Mouse (Mus musculus) forebrain, embryonic 10.5 days (tissue): ENCODE results near the gene Sms. TPM values are rescaled to one million over a fixed set of nuclear protein-coding genes. Genes with fewer than 3 reads are reported as not detected.
A peak's percentile ranks its signal among the peaks of the same experiment; 100 is the strongest.

ENCODE experiments used
- DNase-seq: peaks from one replicate; pipeline ENCODE4 v3.0.0-alpha.2; 2017; ENCODE audit warnings: low spot score; ENCODE audit errors: extremely low spot score
- H3K27ac ChIP-seq: fragments of 300-500 bp; sonication (generic); 2 replicates; pipeline ENCODE4 v1.5.1; 2016; ENCODE audit warnings: mild to moderate bottlenecking
- H3K27me3 ChIP-seq: fragments of 300-500 bp; sonication (generic); 2 replicates; pipeline ENCODE4 v1.6.1; 2016; ENCODE audit warnings: mild to moderate bottlenecking; ENCODE audit not compliant: poor library complexity, severe bottlenecking
- H3K36me3 ChIP-seq: fragments of 300-500 bp; sonication (generic); replicated peaks from 2 replicates; pipeline ENCODE4 v1.6.1; 2016; ENCODE audit warnings: mild to moderate bottlenecking, moderate library complexity
- H3K4me1 ChIP-seq: fragments of 300-500 bp; sonication (generic); 2 replicates; pipeline ENCODE4 v1.6.1; 2016
- H3K4me3 ChIP-seq: fragments of 300-500 bp; sonication (generic); 2 replicates; pipeline ENCODE4 v1.5.1; 2016; ENCODE audit warnings: mild to moderate bottlenecking, moderate library complexity
- H3K9me3 ChIP-seq: fragments of 300-500 bp; sonication (generic); 2 replicates; pipeline ENCODE4 v1.6.1; 2016; ENCODE audit warnings: mild to moderate bottlenecking, moderate library complexity
- WGBS: fragments of 180-500 bp; shearing (Covaris S2); methylation state at CpG from one replicate; pipeline ENCODE4 v1.1.7; 2016; 5-methylcytosine and 5-hydroxymethylcytosine counted together
- polyA plus RNA-seq: library from polyadenylated mRNA; unstranded; fragments of >200 nt; fragmentation: Nextera tagmentation; extraction: Ambion mirVana; gene quantifications from 2 replicates; pipeline ENCODE4 v1.2.1, GENCODE M21; 2016

Gene Sms
- polyA plus RNA-seq, 1 experiment from 2014 or later, result 102 TPM

GRCm38 (mm10) chrX:157481860-157482259 is 10.2 kb downstream of the Sms start:
- Histone ChIP-seq H3K4me1 (no peaks in the 10 kb centered on the region), H3K9me3 (no peaks in the 10 kb centered on the region), H3K27me3 (no peaks in the 10 kb centered on the region), H3K27ac (no peak overlapping the region), H3K4me3 (no peak overlapping the region), H3K36me3 (0 out of 2 replicates have a peak, but pooled peaks cover 3% of the 10 kb centered on the region)
- WGBS, result 84% methylated on average over 2 of the region's 2 CpGs
- no peak for DNase-seq

- 89% methylated on average over 3 of the region's 3 CpGs for WGBS
- Histone ChIP-seq H3K27me3 (no peaks in the 10 kb centered on the region), H3K9me3 (no peaks in the 10 kb centered on the region), H3K36me3 (no peaks in the 10 kb centered on the region), H3K27ac (no peak overlapping the region), H3K4me3 (no peak overlapping the region), H3K4me1 (no peaks in the 10 kb centered on the region)
- DNase-seq, result no peak
These were observed 14.8 kb downstream of the Sms start for GRCm38 (mm10) chrX:157477328-157477727.

- H3K36me3 ChIP-seq, result no peaks in the 10 kb centered on the region
- no peaks in the 10 kb centered on the region for H3K4me1 ChIP-seq
- 95% methylated on average over 4 of the region's 4 CpGs for WGBS
- H3K4me3 ChIP-seq, result no peak overlapping the region
- H3K27ac ChIP-seq, result no peak overlapping the region
- no peaks in the 10 kb centered on the region for H3K27me3 ChIP-seq
- H3K9me3 ChIP-seq, result no peaks in the 10 kb centered on the region
- DNase-seq, result no peak
These were observed 15.8 kb downstream of the Sms start for GRCm38 (mm10) chrX:157476153-157476810.

- H3K4me1 ChIP-seq, result no peaks in the 10 kb centered on the region
- peaks cover 15% of the 10 kb centered on the region for H3K36me3 ChIP-seq
- H3K9me3 ChIP-seq, result no peaks in the 10 kb centered on the region
- no peak for DNase-seq
- H3K27ac ChIP-seq, result no peak overlapping the region
- 89% methylated on average over 8 of the region's 8 CpGs for WGBS
- no peaks in the 10 kb centered on the region for H3K27me3 ChIP-seq
- H3K4me3 ChIP-seq, result no peak overlapping the region
These were observed 20.1 kb downstream of the Sms start for GRCm38 (mm10) chrX:157471711-157472660.

- Histone ChIP-seq H3K36me3 (peaks cover 39% of the 10 kb centered on the region), H3K4me1 (no peaks in the 10 kb centered on the region), H3K4me3 (no peak overlapping the region), H3K27ac (no peak overlapping the region), H3K9me3 (no peaks in the 10 kb centered on the region), H3K27me3 (no peaks in the 10 kb centered on the region)
- 85% methylated on average over 3 of the region's 3 CpGs for WGBS
- DNase-seq, result no peak
These were observed 23.3 kb downstream of the Sms start for GRCm38 (mm10) chrX:157468795-157469194.

- no peak for DNase-seq
- H3K4me3 ChIP-seq, result no peak overlapping the region
- H3K27ac ChIP-seq, result no peak overlapping the region
- no peaks in the 10 kb centered on the region for H3K4me1 ChIP-seq
- H3K9me3 ChIP-seq, result no peaks in the 10 kb centered on the region
- peaks cover 43% of the 10 kb centered on the region for H3K36me3 ChIP-seq
- 85% methylated on average over 2 of the region's 2 CpGs for WGBS
- no peaks in the 10 kb centered on the region for H3K27me3 ChIP-seq
These were observed 24.0 kb downstream of the Sms start for GRCm38 (mm10) chrX:157468055-157468454.

- WGBS, result 90% methylated on average over 1 of the region's 1 CpGs
- Histone ChIP-seq H3K36me3 (peaks cover 56% of the 10 kb centered on the region), H3K4me1 (no peaks in the 10 kb centered on the region), H3K4me3 (no peak overlapping the region), H3K27ac (no peak overlapping the region), H3K9me3 (no peaks in the 10 kb centered on the region), H3K27me3 (no peaks in the 10 kb centered on the region)
- no peak for DNase-seq
These were observed 26.1 kb downstream of the Sms start for GRCm38 (mm10) chrX:157465949-157466348.

- DNase-seq, result no peak
- Histone ChIP-seq H3K27ac (no peak overlapping the region), H3K4me3 (no peak overlapping the region), H3K9me3 (no peaks in the 10 kb centered on the region), H3K36me3 (peaks cover 65% of the 10 kb centered on the region), H3K4me1 (no peaks in the 10 kb centered on the region), H3K27me3 (no peaks in the 10 kb centered on the region)
- WGBS, result 82% methylated on average over 3 of the region's 3 CpGs
These were observed 29.4 kb downstream of the Sms start for GRCm38 (mm10) chrX:157462716-157463115.

GRCm38 (mm10) chrX:157454430-157454829 is 37.7 kb downstream of the Sms start:
- Histone ChIP-seq H3K36me3 (peaks cover 49% of the 10 kb centered on the region), H3K9me3 (no peaks in the 10 kb centered on the region), H3K27me3 (no peaks in the 10 kb centered on the region), H3K4me1 (no peaks in the 10 kb centered on the region), H3K4me3 (no peak overlapping the region), H3K27ac (no peak overlapping the region)
- 59% methylated on average over 1 of the region's 1 CpGs for WGBS
- DNase-seq, result peak; percentile 28

GRCm38 (mm10) chrX:157449000-157449399 is 43.1 kb downstream of the Sms start:
- Histone ChIP-seq H3K27me3 (peaks cover 8% of the 10 kb centered on the region; the same call in 1 of the 2 replicates), H3K36me3 (peaks cover 32% of the 10 kb centered on the region), H3K27ac (no peak overlapping the region), H3K9me3 (no peaks in the 10 kb centered on the region), H3K4me3 (no peak overlapping the region), H3K4me1 (no peaks in the 10 kb centered on the region)
- no peak for DNase-seq
- 92% methylated on average over 1 of the region's 1 CpGs for WGBS

GRCm38 (mm10) chrX:157447431-157447830 is 44.7 kb downstream of the Sms start:
- no peak for DNase-seq
- H3K9me3 ChIP-seq, result no peaks in the 10 kb centered on the region
- no peak overlapping the region for H3K27ac ChIP-seq
- H3K4me1 ChIP-seq, result no peaks in the 10 kb centered on the region
- H3K27me3 ChIP-seq, result peaks cover 8% of the 10 kb centered on the region; the same call in 1 of the 2 replicates
- WGBS, result 69% methylated on average over 6 of the region's 6 CpGs
- peaks cover 36% of the 10 kb centered on the region for H3K36me3 ChIP-seq
- H3K4me3 ChIP-seq, result no peak overlapping the region

- H3K27ac ChIP-seq, result no peak overlapping the region
- DNase-seq, result no peak
- no peaks in the 10 kb centered on the region for H3K9me3 ChIP-seq
- H3K4me1 ChIP-seq, result no peaks in the 10 kb centered on the region
- H3K27me3 ChIP-seq, result peaks cover 18% of the 10 kb centered on the region
- 78% methylated on average over 1 of the region's 1 CpGs for WGBS
- no peak overlapping the region for H3K4me3 ChIP-seq
- H3K36me3 ChIP-seq, result no peaks in the 10 kb centered on the region
These were observed 57.3 kb downstream of the Sms start for GRCm38 (mm10) chrX:157434768-157435167.

- Histone ChIP-seq H3K4me3 (no peak overlapping the region), H3K27me3 (peaks cover 22% of the 10 kb centered on the region; the same call in 1 of the 2 replicates), H3K36me3 (no peaks in the 10 kb centered on the region), H3K27ac (no peak overlapping the region), H3K4me1 (no peaks in the 10 kb centered on the region), H3K9me3 (no peaks in the 10 kb centered on the region)
- 70% methylated on average over 2 of the region's 2 CpGs for WGBS
- no peak for DNase-seq
These were observed 72.6 kb downstream of the Sms start for GRCm38 (mm10) chrX:157419451-157419850.
